Mouse (Mus musculus): ENCODE data around the gene Twist2. TPM values are rescaled to one million over a fixed set of nuclear protein-coding genes. Genes with fewer than 3 reads are reported as not detected.

Gene Twist2
- polyA plus RNA-seq, 1 experiment: not detected

GRCm38 (mm10) chr1:91880156-91880555 lies 78.9 kb downstream of the Twist2 start:
- no peak for TF ChIP-seq GATA1 (IDR thresholded peaks at IDR 0.05; ENCODE audit: low read length)

DNA sequence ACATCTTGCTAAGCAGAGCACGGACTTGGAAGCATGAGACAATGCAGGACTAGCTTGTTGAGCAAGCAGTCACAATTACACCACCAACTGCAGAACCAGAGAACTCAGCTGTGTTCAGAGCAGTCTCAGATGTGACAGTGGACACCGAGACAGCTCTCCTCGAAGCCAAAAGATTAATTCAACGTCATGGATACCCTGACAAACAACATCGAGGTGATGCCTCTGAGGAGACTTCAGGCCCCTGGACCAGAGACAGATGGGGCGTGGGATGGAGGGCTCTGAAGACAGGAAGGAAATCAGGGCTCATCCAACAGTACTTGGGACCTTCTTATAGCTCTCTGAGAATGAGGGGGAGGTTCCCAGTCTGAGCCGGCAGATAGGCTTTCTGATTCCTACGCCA lies 79.6 kb downstream of the Twist2 start:
- TF ChIP-seq GATA1 (IDR thresholded peaks at IDR 0.05; ENCODE audit: low read length): no peak

DNA sequence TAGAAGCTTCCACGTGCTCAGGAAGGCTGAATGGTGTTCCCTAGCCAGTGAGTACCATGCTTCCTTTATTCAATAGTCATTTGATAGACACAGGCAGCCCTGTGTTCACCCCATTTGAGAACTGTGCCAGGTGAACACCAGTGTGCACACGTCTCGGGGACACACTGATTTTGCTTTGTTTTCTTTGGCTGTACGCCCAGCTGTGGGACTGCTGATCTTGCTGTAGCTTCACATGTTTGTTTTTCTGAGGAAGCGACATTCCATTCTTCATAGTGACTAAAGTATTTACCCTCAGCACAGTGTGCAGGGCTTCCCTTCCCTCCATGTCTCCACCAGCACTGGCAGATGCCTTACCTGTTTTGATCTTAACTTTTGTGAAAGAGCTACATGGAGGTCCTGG lies 81.9 kb downstream of the Twist2 start:
- TF ChIP-seq GATA1 (IDR thresholded peaks at IDR 0.05; ENCODE audit: low read length): no peak

DNA sequence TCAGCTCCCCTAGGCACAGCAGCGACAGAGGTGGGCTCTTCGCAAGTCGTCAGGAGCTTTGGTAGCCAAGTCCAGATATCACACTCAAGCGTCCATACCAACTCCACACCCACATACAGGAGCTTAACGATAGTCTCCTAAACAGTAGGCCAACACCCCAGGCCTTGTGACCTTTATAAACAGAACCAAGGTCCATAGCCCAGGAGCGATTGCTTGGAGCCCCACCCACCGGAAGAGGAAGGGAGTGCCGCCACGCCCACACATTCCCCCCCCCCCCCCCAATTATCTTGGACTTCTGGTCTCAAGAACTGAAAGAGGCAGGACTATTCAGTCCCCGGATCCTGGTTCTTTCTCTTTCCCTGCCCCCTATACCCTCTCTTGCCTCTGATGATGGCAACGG lies 92.3 kb downstream of the Twist2 start:
- TF ChIP-seq GATA1 (IDR thresholded peaks at IDR 0.05; ENCODE audit: low read length): no peak

GRCm38 (mm10) chr1:91894286-91894685 lies 93.0 kb downstream of the Twist2 start:
- no peak for TF ChIP-seq GATA1 (IDR thresholded peaks at IDR 0.05; ENCODE audit: low read length)

- TF ChIP-seq GATA1 (IDR thresholded peaks at IDR 0.05; ENCODE audit: low read length): no peak
Observed at GRCm38 (mm10) chr1:91897078-91897477, 95.8 kb downstream of the Twist2 start.

Measured in G1E-ER4 (cell line).